Mouse (Mus musculus): Measurements from ENCODE around the gene Jazf1.

Gene Jazf1

DNA sequence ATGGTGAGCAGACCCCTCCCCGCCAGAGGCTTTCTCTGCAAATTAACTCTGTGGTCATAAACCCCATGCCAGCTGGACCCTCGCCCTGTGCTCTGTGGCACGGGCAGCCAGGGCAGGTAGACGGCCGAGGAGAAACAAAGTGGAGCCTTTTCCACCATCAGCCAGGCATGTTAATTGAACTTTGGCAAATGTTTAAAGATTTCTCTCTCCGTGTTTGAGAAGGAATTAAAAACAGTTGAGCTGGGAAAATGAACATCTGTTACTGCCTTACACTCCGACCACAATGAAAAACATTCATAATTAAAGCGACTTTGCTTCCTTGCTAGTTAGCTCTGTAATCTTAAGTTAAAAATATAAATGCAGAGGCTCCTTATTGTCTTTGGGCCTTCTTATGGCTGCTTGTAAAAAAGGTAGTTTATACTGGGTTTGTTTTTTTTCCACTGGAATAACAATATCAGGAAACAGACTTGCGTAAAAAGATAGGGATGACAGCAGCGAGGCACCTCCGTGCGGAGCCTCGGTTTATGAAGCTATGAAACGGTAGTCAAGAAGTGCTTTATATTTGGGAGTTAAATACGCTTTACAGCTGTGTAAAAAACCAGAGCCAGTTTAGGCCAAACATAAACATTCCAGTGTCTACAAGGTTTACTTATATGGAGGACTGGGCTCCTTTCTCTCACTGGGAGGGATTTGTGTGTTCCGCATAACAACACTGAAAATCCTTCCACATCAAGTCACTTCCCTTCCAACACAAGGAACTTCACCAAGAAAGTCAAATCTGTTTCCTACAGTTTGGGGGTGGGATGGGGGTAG, 273.2 kb downstream of the Jazf1 start:
- no peak for DNase-seq (ENCODE audit: low spot score)

DNA sequence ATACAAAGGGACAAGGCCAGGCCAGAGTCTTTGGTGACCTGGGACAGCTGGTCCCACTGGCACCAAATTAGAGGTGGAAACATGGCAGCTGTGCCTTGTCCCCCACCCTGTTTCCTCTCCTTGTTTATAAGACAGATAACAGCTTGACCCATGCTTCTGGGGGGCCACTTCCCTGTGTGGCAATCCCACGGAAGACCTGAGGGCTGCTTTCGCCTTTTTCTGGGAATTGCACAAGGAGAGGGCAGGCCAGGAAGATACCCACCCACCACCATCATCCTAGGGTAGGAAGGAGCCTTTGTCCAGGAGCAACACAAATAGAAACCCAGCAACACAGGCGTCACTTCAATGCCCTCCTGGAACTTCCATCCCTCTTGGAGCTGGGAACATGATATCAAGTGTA, 276.0 kb downstream of the Jazf1 start:
- DNase-seq (ENCODE audit: low spot score), result no peak

DNA sequence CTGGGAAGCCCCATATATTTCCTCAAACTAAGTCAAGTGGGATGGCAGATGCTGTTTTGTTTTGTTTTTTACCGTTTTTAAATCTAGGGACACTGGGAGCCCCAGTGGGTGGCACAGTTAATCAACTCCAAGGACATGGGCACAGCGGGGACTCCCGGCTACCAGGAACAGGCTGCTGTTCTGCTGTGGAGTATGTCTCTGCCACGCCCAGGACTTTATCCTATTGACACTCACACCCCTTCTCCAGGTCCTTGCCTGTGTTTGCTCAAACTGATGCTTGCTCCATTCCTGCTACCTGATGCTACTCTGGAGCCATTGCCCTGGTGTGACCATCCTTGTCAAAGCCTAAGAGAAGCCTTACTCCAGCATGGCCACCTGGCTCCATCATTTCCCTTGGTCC, 277.6 kb downstream of the Jazf1 start:
- DNase-seq (ENCODE audit: low spot score), result no peak

DNA sequence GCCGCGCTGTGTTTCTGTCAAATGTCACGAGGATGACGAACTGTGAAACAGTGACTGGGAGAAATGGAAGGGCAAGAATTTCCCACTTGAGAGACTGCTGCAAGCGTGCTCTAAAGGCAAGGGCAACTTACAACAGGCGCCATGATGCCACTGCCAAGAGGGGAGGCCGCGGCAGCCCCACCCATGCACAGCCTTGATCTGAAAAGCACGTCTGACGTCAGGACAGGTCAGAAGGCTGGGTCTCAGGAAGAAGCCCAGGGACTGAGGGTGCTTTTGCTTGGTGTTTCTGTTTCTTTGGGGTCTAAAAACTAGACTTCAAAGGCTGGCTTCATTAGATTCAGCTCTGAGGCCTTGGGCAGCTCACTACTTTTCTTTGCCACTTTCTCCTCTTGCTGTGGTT, 278.1 kb downstream of the Jazf1 start:
- no peak for DNase-seq (ENCODE audit: low spot score)

DNA sequence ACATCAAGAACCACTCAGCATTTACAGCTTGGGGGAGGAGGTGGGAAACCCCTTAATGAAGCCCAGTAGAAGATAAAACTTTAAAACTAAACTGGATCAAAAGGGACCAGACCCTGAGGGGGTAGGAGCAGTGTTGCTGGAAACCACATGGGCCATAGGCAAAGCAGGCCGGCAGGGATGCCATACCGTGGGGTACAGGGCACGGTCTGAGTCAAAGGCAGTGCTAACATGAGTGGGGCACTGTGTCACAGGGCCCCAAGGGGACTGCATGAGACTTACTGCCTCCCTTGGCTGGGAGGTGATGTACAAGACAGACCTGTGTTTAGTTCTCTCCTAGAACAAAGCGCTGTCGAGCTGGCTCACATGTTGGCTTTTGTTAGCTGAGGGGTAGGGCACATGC, 288.9 kb downstream of the Jazf1 start:
- no peak for DNase-seq (ENCODE audit: low spot score)

DNA sequence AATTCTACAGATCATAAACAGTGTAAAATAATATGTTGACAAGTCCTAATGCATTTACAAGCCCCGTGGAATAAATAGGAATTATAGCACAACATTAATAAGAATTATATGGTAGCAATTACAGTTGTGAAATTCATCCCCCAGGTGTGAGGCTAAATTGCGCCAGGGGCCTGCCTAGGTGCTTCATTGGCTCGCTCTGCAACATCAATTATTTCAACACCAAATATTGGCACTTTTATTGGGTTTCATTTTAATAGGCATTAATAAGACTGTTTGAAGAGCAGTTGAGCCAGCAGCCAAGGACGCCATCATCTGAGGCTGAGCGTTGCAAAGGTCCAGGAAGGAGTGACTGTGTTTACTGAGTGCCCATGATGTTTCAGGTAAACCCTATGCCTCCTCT, 289.9 kb downstream of the Jazf1 start:
- DNase-seq (ENCODE audit: low spot score), result no peak

DNA sequence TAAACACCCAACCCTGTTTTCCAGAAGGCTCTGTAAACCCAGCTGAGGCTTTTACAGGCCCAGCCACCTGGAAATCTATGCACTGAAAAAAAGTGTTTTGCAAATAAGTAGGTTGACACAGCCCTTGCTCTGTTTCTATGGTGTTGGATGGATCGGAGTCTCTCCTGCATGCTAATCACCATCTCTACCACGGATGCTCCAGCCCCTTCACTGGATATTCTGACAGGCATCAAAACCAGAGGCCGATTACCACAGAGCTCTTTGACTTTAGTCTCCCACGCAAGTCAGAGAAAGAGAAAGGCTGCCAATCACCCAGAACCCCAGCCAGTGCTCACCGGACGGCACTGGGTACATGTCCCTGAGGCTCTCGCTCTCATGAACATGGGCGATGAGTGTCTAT, 291.4 kb downstream of the Jazf1 start:
- no peak for DNase-seq (ENCODE audit: low spot score)

DNA sequence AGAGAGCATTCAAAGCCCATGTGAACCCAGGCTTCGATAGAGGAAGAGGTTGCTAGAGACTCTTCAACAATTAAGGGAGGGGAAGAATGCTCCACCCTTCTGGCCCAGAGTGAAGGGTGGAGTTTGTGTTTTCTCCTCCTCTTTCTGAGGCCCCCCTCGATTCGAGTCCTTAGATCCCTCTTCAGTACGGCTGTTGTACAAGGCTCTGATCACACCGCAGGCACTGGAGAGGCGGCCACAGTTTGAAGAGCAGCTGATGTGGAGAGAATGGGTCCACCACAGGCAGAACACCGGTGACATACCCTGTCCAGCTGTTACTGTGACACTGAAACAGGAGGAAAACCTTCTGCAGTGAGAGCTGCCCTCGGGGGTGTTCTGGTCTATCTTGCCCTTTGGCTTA, 292.5 kb downstream of the Jazf1 start:
- DNase-seq (ENCODE audit: low spot score), result no peak

DNA sequence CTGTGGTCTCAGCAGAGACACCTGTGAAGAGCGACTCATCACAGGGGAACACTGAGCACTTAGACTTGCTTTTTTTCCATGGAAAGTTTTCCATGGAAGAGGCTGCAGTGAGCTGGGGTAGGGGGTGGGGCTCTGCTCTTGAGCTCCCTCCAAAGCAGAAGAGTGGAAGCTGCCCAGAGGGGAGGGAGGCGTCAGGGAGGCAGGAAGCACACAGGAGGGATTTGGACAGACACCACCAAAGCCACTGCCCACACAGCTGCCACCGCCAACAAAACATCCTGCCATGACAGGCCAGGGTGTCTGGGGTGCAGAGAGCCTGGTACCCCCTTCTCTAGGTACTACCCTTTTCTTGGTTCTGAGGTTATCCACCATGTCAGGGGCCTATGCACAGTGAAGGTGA, 293.1 kb downstream of the Jazf1 start:
- DNase-seq (ENCODE audit: low spot score), result no peak

DNA sequence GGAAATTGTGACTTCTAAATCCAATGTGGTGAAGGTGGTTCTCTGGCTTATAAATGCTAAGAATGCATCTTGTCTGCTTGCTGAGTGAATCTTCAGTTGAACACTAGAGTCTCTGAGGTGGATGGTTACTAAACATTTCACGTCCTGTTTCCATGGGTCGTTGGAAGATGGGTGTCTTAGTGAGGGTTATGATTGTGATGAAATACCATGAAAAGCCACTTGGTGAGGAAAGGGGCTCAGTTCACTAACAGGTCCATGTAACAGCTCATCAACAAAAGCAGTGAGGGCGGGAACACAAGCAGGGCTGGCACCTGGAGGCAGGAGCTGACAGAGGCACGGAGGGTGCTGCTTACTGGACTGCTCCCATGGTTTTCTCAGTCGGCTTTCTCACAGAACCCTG, 295.3 kb downstream of the Jazf1 start:
- no peak for DNase-seq (ENCODE audit: low spot score)

DNA sequence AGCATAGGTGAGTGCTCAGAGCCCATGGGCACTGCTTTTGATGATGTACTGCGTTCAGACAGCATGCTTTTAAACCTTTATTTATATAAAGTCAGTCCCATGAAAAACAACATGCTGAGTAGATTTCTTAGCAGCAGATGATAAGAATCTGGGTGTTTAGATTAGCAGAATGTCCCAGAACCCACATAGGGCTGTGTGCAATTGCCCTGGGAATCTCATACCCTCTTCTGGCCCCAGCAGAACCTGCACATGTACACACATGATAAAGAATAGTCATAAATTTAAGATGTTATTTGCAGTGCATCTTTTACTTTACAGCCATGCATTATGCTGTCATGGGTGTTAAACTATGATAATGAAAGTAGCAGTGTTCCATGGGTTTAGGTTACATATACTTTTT, 297.6 kb downstream of the Jazf1 start:
- DNase-seq (ENCODE audit: low spot score), result peak; percentile 4

DNA sequence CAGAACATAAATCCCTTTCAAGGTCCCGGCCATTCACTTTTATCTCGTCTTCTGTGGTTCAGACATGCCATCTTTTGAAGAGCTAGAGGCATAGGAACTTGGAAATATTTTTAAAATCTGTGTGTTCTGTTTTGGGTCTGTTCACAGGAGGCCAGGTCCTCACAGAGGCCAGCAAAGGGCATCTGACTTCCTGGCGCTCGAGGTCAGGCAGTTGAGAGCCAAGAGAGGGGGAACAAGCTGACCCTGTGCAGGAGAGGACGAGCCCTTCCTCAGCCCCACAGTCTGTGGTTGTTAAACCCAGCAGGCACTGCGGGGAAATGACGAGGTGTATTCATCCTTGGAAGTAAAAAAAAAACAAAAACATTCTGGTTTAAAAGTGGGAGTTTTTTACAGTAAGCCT, 303.2 kb downstream of the Jazf1 start:
- DNase-seq (ENCODE audit: low spot score), result no peak

DNA sequence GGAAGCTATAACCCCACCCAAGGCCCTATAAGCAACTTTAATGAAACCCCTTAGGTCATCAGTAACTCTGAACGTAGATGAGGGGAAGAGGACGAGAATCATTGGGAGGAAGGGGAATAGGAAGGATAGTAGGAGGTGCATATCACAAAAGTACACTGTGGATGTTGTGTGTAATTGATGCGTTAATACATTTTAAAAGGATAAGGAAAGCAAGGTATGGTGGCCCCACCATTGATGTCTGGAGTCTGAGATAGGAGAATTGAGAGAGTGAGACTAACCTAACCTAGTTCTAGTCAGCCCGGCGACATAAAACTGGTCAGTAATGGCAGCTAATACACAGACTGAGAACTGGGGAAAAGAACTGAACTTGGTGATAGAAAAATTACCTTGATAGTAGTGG, 315.6 kb downstream of the Jazf1 start:
- peak; percentile 11 for DNase-seq (ENCODE audit: low spot score)

DNA sequence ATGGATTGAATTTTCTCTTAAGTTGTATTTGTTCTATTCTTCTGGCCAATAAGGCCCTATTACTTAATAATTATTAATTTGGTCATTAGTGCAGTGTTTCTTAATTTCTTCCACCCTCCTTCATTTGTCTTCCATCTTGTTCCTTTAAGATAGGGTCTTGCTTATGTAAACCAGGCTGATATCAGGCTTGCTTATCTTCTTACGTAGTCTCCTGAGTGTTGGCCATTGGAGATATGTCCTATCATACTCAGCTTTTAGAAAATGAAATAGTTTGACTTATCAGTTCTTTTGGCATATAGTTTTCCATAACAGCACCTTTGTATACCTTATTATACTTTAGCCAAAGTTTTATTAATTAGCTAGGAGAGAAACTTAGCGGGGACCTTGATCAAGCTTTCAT, 333.8 kb downstream of the Jazf1 start:
- DNase-seq (ENCODE audit: low spot score), result no peak

DNA sequence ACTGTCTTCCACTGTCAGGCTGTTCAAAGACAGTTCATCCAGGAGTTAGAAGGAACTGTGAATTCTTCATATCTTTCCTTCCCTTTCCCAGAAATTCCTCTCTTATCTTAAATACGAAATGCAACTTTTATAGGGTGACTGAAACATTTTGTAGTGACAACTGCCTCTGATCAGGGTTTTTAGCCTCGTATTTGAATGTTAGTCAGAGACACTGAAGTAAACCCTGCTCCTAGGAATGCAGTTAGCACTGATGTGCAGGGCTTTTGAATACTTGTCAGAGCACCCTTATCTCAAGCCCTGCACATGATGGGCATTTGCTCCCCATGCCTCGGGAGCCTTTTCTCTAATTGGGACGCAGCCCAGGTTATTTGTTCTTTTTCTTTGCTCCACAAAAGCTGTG, 338.1 kb downstream of the Jazf1 start:
- DNase-seq (ENCODE audit: low spot score), result no peak

DNA sequence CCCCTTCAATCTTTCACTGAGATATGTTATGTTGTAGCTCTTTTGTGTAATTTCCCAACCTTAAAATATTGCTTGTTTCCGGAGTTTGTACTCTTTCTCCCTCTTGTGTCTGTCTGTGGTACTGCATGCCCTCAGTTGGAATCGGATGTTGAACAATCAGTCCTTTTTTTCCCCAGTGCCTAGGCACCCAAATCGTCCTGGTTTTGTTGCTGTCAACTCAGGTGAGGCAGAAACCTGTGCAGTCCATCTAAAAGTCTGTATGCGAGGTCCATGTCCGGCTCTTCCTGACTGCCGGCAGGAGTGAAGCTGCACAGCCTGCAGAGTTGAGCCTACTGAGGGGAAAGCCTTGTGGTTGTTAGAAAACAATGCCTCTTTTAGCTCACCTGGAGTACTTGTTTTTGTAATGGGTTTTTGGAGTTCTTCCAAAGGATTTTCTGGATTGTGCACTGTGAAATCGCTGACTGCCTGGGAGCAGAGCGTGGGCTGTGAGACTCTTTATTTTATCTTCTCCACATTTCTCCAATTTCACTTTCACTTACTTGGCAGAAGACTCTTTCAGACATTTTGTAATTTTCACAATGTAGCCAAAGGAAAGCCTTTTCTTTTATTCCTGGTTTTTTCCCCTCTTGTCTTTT, 343.5 kb downstream of the Jazf1 start:
- peak; percentile 52 for DNase-seq (ENCODE audit: low spot score)
